Mouse (Mus musculus) cerebellum, adult 2 months (tissue): Measurements from ENCODE around the gene Zdhhc18. TPM values are rescaled to one million over a fixed set of nuclear protein-coding genes. Genes with fewer than 3 reads are reported as not detected.

Experiments used
- DNase-seq, 2 experiments: peaks; one replicate each; pipeline ENCODE4 v3.0.0; 2021
- H3K27ac ChIP-seq: fragments of 200-500 bp; 2 replicates; pipeline ENCODE4 v1.5.1; 2012; ENCODE audit warnings: low read length, control low read depth, inconsistent platforms; ENCODE audit not compliant: insufficient read depth
- H3K27me3 ChIP-seq: fragments of 200-500 bp; 2 replicates; pipeline ENCODE4 v1.6.1; 2012; ENCODE audit warnings: inconsistent platforms, mild to moderate bottlenecking, low read length, moderate library complexity; ENCODE audit not compliant: control insufficient read depth, insufficient read depth
- H3K4me1 ChIP-seq: fragments of 200-500 bp; 2 replicates; pipeline ENCODE4 v1.6.1; 2011; ENCODE audit warnings: low read length; ENCODE audit not compliant: control insufficient read depth, insufficient read depth
- H3K4me3 ChIP-seq: fragments of 200-500 bp; replicated peaks from 2 replicates; pipeline ENCODE3; 2011; ENCODE audit warnings: mild to moderate bottlenecking, low read depth, low read length, control low read depth; ENCODE audit not compliant: insufficient read depth
- CTCF ChIP-seq: fragments of 200-500 bp; IDR thresholded peaks from 2 replicates; pipeline ENCODE4 v1.5.1; 2011; ENCODE audit warnings: low read depth, mild to moderate bottlenecking, control low read depth, low read length, moderate library complexity, borderline replicate concordance; ENCODE audit not compliant: insufficient read depth
- POLR2A ChIP-seq: fragments of 200-500 bp; IDR thresholded peaks from 2 replicates; pipeline ENCODE4 v1.6.1; 2011; ENCODE audit warnings: low read length, control low read depth, borderline replicate concordance; ENCODE audit not compliant: insufficient read depth
- WGBS: fragments of 180-500 bp; shearing (Covaris S2); methylation state at CpG from one replicate; pipeline ENCODE4 v1.1.7; 2018; 5-methylcytosine and 5-hydroxymethylcytosine counted together
- polyA plus RNA-seq: library from polyadenylated mRNA; depleted of rRNA; stranded (reverse); fragments of >200 nt; gene quantifications from 2 replicates; pipeline ENCODE4 v1.2.3, GENCODE M21; 2012

Gene Zdhhc18
- polyA plus RNA-seq, 1 experiment = 58.7 TPM

GRCm38 (mm10) chr4:133604856-133605255 is 45.1 kb downstream of the Zdhhc18 start:
- no peak for DNase-seq
- no peak for TF ChIP-seq POLR2A
- no peak for TF ChIP-seq CTCF
- Histone ChIP-seq H3K4me3 (no peak overlapping the region), H3K27me3 (no peaks in the 10 kb centered on the region), H3K4me1 (peaks cover 7% of the 10 kb centered on the region; the same call in 1 of the 2 replicates), H3K27ac (no peak overlapping the region)
- WGBS = 67% methylated on average over 6 of the region's 6 CpGs

- 73% methylated on average over 7 of the region's 7 CpGs for WGBS
These were observed 45.8 kb downstream of the Zdhhc18 start for GRCm38 (mm10) chr4:133604175-133604574.

GRCm38 (mm10) chr4:133603056-133603455 is 46.9 kb downstream of the Zdhhc18 start:
- DNase-seq = no peak
- Histone ChIP-seq H3K4me1 (peaks cover 7% of the 10 kb centered on the region; the same call in 1 of the 2 replicates), H3K27ac (no peak overlapping the region), H3K27me3 (no peaks in the 10 kb centered on the region), H3K4me3 (no peak overlapping the region)
- WGBS = 91% methylated on average over 5 of the region's 5 CpGs
- TF ChIP-seq POLR2A (no peak), CTCF (no peak)

More at GRCm38 (mm10) chr4:133604175-133604574, 45.8 kb downstream of the Zdhhc18 start:
- Histone ChIP-seq H3K4me1 (peaks cover 7% of the 10 kb centered on the region; the same call in 1 of the 2 replicates), H3K27me3 (no peaks in the 10 kb centered on the region), H3K4me3 (no peak overlapping the region), H3K27ac (no peak overlapping the region)
- DNase-seq = no peak
- TF ChIP-seq CTCF (no peak), POLR2A (no peak)

- Histone ChIP-seq H3K27me3 (no peaks in the 10 kb centered on the region), H3K4me3 (no peak within 1 kb of the TSS), H3K27ac (no peak within 1 kb of the TSS), H3K4me1 (peaks cover 7% of the 10 kb centered on the region; the same call in 1 of the 2 replicates)
- peak; percentile 47; the same call in 1 of the 2 replicates for TF ChIP-seq CTCF
- TF ChIP-seq POLR2A = no peak
- peak; percentile 40 to 60 for DNase-seq
- 5% methylated on average over 16 of the region's 16 CpGs for WGBS
These were observed 48.2 kb downstream of the Zdhhc18 start, which contains the start of gene Sfn for GRCm38 (mm10) chr4:133601721-133602218. Gene Sfn, minus strand, starts transcription at chr4:133602168.

- peak overlapping the region; percentile 64 for H3K4me3 ChIP-seq
- TF ChIP-seq CTCF (no peak), POLR2A (no peak)
- 13% methylated on average over 9 of the region's 9 CpGs for WGBS
- H3K27me3 ChIP-seq = no peaks in the 10 kb centered on the region
- no peak overlapping the region for H3K27ac ChIP-seq
- peaks cover 7% of the 10 kb centered on the region; the same call in 1 of the 2 replicates for H3K4me1 ChIP-seq
- no peak for DNase-seq
These were observed 49.6 kb downstream of the Zdhhc18 start for GRCm38 (mm10) chr4:133600306-133600705.

- Histone ChIP-seq H3K27ac (no peak overlapping the region), H3K4me1 (peaks cover 7% of the 10 kb centered on the region; the same call in 1 of the 2 replicates), H3K4me3 (peak overlapping the region; percentile 64), H3K27me3 (no peaks in the 10 kb centered on the region)
- peak; percentile 78 to 80 for DNase-seq
- 1% methylated on average over 50 of the region's 50 CpGs for WGBS
- TF ChIP-seq CTCF (no peak), POLR2A (no peak)
These were observed 50.3 kb downstream of the Zdhhc18 start for GRCm38 (mm10) chr4:133599571-133600073.

GRCm38 (mm10) chr4:133599116-133599515 is 50.8 kb downstream of the Zdhhc18 start:
- no peaks in the 10 kb centered on the region for H3K27me3 ChIP-seq
- DNase-seq = no peak
- 28% methylated on average over 7 of the region's 7 CpGs for WGBS

GRCm38 (mm10) chr4:133598616-133599015 is 51.3 kb downstream of the Zdhhc18 start:
- Histone ChIP-seq H3K4me1 (peaks cover 7% of the 10 kb centered on the region; the same call in 1 of the 2 replicates), H3K4me3 (no peak overlapping the region), H3K27me3 (no peaks in the 10 kb centered on the region), H3K27ac (no peak overlapping the region)
- no peak for DNase-seq
- TF ChIP-seq POLR2A = no peak
- TF ChIP-seq CTCF = no peak
- WGBS = 51% methylated on average over 4 of the region's 4 CpGs

More at GRCm38 (mm10) chr4:133599116-133599515, 50.8 kb downstream of the Zdhhc18 start:
- Histone ChIP-seq H3K4me3 (peak overlapping the region; percentile 64), H3K4me1 (peaks cover 7% of the 10 kb centered on the region; the same call in 1 of the 2 replicates), H3K27ac (no peak overlapping the region)
- no peak for TF ChIP-seq POLR2A
- TF ChIP-seq CTCF = no peak

GRCm38 (mm10) chr4:133596084-133596483 is 53.9 kb downstream of the Zdhhc18 start:
- H3K27me3 ChIP-seq = no peaks in the 10 kb centered on the region
- TF ChIP-seq POLR2A = no peak
- no peak for TF ChIP-seq CTCF
- WGBS = 89% methylated on average over 6 of the region's 6 CpGs

More at GRCm38 (mm10) chr4:133596084-133596483, 53.9 kb downstream of the Zdhhc18 start:
- no peak for DNase-seq
- Histone ChIP-seq H3K4me3 (no peak overlapping the region), H3K27ac (no peak overlapping the region), H3K4me1 (peaks cover 5% of the 10 kb centered on the region; the same call in 1 of the 2 replicates)
